Mouse (Mus musculus) regulatory T cell (primary cell): ENCODE results near the gene Dnajb6.

Experiments
- in situ Hi-C: fragments of 300-600 bp; cut with MboI, MseI; formaldehyde crosslinking; loops from one replicate; pipeline ENCODE4 v1.15.1; 2025; ENCODE audit warnings: high pct_unique_total_duplicates

The Dnajb6 gene

DNA sequence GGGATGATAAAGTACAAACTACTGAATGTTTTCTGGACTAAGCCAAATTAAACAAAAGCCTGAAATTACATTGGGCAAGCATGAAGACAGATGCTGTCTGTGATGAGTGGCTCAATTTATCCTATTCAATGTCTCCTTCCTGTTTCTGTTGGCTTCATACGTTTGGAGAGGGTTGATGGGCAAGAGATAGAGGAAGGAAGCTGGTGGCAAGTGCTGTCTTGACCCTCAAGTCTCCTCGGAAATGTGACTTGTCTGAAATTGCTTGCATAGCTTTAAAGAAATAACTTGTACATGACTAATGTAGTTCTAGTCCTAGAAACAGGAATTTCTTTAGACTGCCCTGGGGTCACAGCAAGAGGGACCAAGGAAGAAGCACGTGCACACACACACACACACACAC is 109.5 kb downstream of the Dnajb6 start:
- in situ Hi-C loops = no loop called here

GRCm38 (mm10) chr5:29847494-29847893 is 112.0 kb downstream of the Dnajb6 start:
- in situ Hi-C loops = no loop called here

DNA sequence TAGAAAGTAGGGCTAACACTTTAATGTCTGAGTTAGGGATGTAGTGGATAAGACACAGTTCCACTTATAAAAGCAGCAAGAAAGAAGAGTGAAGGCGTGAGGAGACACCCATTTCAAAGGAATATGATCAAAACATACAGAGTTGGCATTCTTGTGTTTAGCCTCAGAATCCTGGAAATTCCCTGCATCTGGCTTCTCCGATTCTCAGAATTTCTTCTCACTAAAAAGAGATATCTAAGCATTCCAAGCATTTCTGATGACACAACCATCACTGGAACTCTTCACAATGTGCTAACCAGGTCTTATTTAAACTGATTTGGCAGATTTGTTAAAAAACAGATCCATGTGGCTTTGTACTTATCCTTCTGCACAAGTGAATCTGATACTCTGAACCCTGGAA is 112.6 kb downstream of the Dnajb6 start:
- in situ Hi-C loops = no loop called here

- in situ Hi-C loops = no loop called here
These were observed 116.9 kb downstream of the Dnajb6 start for GRCm38 (mm10) chr5:29852376-29852775.

GRCm38 (mm10) chr5:29853035-29853434 is 117.5 kb downstream of the Dnajb6 start:
- in situ Hi-C loops = no loop called here

DNA sequence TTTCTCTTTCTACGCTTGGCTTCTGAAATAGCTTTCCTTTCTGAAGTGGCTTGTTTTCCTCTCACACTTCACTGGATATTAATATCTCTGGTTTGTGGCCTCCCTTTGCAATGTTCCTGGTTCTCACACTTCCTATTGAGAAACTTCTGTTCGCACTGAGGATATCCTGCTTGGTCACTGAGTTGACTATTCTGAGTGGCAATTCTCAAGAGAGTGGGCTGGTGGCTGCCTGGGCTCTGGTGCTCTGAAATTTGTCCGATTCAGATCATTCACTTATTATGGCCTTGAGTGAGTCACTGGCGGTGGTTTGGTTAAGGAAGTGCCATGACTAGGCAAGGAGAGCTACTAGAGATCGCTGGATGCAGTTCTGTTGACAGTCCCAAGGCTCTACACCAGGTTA is 118.9 kb downstream of the Dnajb6 start:
- in situ Hi-C loops = no loop called here

- in situ Hi-C loops = no loop called here
These were observed 119.5 kb downstream of the Dnajb6 start for GRCm38 (mm10) chr5:29854971-29855370.

GRCm38 (mm10) chr5:29861522-29861921 is 126.0 kb downstream of the Dnajb6 start:
- in situ Hi-C loops = no loop called here

DNA sequence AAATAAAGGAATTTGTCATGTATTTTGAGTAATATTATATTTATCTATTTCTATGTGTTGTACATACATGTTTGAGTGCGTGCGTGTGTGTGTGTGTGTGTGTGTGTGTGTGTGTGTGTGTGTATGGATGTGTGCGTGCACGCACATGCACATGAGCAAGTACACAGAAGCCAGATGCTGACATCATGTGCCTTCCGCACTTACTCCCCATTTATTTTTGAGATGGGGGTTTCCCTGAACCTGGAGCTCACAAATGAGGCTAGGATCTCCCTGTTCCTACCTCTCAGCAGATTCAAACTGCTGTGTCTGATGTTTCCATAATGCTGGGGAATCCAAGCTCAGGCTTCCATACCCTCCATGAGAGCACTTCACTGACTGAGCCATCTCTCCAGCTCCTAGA is 126.9 kb downstream of the Dnajb6 start:
- in situ Hi-C loops = no loop called here

DNA sequence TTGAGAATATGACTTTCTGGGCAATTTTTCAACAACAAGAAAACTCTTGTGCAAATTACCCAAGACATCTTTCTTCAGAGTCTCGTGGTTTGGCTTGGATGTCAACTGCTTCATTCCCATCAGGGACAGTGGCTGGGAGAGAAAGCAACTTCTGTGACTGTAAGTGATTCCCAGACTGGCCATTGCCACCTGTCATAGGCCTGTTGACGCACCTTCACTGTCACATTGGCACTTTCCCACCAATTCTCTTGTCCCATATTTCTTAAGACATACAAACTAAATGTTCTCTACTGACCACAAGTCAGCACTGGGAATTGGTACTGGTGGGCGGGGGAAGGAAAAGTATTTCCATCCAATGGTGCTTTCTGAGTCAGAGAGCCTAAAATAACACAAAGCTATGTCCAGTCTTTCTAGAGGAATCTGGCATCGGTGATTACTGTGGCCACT is 128.8 kb downstream of the Dnajb6 start:
- in situ Hi-C loops = no loop called here

- in situ Hi-C loops = no loop called here
These were observed 129.5 kb downstream of the Dnajb6 start for GRCm38 (mm10) chr5:29864994-29865393.
